Mouse (Mus musculus): ENCODE results near the gene Daglb.

DNA sequence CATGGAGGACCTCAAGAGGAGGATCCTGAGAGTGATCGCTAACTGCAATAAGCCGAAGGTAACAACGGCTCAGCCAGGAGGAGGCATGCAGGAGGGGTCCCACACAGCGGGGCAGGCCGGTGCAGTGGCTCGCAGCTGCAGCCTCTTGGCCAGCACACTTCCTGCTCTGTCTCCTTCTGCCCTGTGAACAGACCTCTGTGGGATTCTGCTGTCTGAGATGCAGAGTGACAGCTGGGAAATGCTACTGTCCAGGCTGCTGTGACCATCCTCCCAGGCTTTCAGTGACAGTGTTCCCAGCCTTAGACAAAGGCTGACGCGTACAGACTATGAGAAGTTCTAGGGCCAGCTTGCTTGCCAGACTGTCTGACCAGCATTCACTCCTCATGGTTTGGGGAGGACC is 36.8 kb downstream of the Daglb start:
- TF ChIP-seq CTCF (IDR thresholded peaks at IDR 0.05; ENCODE audit: low read depth, low read length) (no peak), TAL1 (conservative IDR thresholded peaks at IDR 0.05; ENCODE audit: low read depth, low read length) (no peak), GATA1 (IDR thresholded peaks at IDR 0.05; ENCODE audit: borderline replicate concordance, low read length) (no peak)

Measured in G1E (cell line).